Mouse (Mus musculus): ENCODE measurements around the gene Jam2. TPM values are rescaled to one million over a fixed set of nuclear protein-coding genes. Genes with fewer than 3 reads are reported as not detected.

Jam2 gene
- polyA plus RNA-seq, 1 experiment, result not detected

DNA sequence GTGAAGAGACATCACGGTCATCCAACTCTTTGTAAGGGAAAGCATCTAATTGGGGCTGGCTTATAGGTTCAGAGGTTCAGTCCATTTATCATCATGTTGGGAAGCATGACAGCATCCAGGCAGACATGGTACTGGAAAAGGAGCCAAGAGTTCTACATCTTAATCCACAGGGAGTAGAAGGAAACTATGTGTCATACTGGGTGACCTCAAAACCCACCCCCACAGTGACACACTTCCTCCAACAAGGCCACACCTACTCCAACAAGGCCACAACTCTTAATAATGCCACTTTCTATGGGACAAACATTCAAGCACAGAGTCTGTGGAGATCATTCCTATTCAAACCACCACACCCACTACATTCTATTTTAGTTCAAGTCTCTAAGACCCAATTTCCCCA is 36.3 kb downstream of the Jam2 start:
- no peak for TF ChIP-seq GATA1 (IDR thresholded peaks at IDR 0.05; ENCODE audit: low read length)

DNA sequence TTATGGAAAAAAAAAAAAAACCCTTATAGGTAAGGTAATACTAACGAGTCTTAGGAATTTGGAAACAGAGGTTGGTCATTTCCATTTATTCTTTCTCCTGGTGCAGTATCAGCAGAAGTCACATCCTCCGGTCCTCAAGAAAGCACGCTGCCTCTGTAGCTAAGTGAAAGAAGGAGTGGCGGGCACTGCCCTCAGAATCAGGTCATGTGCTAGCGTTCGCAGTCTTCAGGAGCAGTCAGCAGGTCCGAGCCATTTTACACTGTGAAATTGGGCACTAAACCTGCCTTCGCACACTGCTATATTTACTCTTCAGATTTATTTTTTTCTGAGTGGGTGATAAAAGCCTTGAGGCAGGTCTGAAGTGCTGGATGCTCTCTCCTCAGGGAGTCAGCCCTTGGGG is 39.9 kb downstream of the Jam2 start:
- TF ChIP-seq GATA1 (IDR thresholded peaks at IDR 0.05; ENCODE audit: low read length), result no peak

DNA sequence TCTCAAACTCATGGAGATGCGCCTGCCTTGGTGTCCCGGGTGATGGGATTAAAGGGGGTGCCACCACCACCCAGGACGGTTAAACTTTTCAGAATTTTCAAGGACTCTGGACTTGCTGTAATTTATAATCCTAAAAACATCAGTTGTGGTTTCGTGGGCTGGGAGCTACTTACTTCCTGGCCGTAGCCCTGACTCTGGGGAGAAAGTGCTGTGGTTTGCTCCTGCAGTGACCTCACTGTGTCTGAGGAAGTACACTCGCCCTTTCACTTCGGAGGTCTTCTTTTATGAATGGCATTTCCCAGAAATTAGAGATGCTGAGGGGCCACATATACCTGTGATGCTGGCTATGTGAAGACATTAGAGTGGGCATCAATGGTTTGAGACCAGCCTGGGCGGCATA is 40.6 kb downstream of the Jam2 start:
- TF ChIP-seq GATA1 (IDR thresholded peaks at IDR 0.05; ENCODE audit: low read length), result no peak

DNA sequence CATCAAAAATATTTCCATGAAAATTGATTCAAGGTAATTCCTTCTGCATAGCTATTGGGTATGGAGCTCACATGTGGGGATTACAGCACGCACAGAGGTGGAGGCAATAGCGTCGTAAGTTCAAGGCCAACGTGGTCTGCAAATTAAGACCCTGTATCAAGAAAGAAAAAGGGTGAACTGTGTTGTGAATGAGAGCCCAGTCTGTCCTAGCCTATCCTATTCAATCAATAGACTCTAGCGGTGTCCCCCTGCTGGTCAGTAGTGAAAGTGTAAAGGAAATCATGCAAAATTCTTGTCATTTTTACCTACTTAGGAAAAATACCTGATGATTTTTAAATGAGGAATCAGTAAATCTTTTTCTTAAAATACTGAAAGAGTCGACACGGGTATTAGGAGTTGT is 43.5 kb downstream of the Jam2 start:
- TF ChIP-seq GATA1 (IDR thresholded peaks at IDR 0.05; ENCODE audit: low read length), result no peak

DNA sequence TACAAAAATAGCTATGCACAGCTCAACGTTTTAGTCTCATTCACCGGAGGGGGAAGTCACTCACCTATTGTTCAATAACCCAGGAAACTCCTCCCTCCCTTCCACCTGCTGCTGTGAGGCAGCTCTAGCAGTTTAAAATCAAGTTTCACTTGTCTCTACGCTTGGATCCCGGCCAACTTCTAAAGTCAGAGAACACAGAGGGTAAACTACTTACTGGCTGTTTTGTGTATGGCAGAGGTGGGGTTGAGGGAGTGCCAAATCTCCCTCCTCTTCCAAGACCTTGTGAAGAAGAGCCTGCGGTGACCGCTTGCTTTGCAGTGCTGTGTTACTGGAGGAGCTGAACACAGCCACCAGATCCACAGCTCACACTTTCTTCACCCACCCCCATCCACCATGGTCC is 51.1 kb downstream of the Jam2 start:
- TF ChIP-seq GATA1 (IDR thresholded peaks at IDR 0.05; ENCODE audit: low read length), result no peak

DNA sequence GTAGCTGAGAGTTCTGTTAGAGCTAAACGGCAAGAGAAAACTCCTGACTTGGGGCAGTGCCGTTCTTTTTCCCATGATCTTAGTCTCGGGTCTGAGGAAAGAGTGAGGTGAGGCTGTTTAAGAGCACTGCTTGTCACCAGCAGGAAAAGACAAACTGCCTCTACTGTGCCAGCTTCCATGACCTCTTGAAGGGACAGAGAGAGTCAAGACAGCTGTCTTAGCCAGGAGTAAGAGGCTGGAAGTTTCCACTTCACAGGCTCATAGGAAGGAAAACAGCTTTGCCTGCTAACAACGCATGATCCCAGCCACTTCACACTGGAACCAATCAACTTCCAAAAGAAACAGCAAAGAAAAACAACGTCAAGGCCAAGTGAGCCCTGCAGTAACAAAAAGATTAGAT is 57.8 kb downstream of the Jam2 start:
- TF ChIP-seq GATA1 (IDR thresholded peaks at IDR 0.05; ENCODE audit: low read length), result no peak

DNA sequence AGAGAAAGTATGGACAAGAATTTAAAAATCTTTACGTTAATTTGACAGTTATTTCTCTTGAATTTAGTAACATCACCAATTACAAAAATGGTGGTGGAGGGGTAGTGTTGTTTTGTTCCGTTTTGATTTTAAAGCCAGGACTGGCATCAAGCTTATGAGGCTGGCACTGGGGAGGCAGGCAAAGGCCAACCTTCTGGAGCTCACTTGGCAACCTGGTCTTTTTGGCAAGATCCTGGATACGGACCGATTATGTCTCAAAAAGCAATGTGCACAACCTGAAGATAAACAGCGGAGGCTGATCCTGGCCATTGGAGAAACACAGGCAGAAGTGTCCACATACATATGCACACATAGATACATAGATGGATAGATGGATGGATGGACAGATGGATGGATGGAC is 58.8 kb downstream of the Jam2 start:
- TF ChIP-seq GATA1 (IDR thresholded peaks at IDR 0.05; ENCODE audit: low read length), result no peak

DNA sequence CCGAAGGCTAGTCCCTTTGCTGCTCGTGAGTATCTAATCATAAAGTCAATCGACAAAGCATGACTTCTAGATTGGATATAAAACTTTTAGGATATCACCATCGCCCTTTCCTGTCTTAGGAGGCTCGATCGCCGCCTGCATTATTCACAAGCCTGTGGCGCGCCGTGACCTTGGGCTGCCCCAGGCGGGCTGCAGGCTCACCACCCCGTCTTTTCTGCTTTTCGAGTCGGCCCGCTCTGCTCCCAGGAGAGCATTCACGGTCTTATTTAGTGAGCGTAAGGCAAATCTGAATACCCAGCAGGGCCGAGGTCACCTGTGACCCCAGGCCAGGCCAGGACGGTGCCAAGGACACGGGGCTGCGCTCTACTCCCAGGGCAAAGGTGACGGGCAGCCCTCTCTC is 60.4 kb downstream of the Jam2 start:
- no peak for TF ChIP-seq GATA1 (IDR thresholded peaks at IDR 0.05; ENCODE audit: low read length)

DNA sequence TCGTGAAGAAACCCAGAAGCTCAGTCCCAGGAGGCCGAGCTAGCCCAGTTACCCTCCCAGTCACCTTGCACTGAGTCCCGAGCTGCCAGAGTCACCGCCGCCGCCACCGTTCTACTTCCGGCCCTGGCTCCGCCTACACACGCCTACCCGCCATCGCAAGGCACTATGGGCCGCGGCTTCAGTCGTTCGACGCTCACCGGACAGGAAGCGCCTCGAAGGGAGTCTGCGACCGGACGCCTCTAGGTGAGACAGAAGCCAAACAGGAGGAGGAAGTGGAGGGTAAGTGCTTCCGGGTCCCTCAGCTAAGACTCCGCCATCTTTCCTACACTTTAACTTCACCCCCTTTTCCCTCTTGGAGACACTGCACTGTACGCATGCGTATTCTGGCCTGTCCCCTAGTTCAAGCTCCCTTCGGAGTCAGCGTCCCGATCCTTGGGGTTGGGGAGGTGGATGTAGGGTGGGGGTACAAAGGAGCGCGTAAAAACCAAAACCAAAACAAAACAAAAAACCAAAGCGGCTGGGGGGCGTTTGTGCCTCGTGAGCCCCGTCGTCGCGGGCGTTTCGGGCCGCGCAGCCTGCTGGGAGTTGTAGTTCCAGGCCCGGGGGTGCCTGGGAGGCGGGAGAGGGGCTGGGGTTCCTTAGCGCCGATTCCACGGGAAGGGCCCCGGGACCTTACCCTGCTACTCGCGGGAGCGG is 61.0 kb downstream of the Jam2 start, which contains the start of gene Gabpa:
TSS of gene Gabpa (plus strand) at position 181 of the 696 bp plus-strand sequence.
- TF ChIP-seq GATA1 (IDR thresholded peaks at IDR 0.05; ENCODE audit: low read length), result no peak

DNA sequence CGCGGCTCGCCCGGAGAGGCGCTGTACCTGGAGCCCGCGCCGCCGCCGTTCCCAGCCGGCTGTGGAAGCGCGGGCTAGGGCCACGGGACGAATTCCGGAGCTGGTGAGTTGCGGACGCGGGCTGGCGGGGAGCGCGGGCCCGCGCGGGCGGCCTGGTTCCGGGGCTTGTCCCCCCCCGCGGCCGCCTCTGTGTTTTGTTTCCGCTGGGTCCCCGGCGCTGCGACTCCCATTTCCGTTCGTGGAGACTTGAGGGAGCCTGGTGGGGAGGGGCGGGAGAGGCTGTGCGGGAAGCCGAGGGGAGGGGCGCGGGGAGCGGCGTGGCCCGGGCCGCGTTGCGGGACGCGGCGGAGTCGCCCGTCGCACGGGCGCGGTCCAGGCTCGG is 61.5 kb downstream of the Jam2 start, which contains the start of gene Atp5j:
TSS of gene Atp5j (minus strand) at position 185 of the 382 bp plus-strand sequence.
- no peak for TF ChIP-seq GATA1 (IDR thresholded peaks at IDR 0.05; ENCODE audit: low read length)

DNA sequence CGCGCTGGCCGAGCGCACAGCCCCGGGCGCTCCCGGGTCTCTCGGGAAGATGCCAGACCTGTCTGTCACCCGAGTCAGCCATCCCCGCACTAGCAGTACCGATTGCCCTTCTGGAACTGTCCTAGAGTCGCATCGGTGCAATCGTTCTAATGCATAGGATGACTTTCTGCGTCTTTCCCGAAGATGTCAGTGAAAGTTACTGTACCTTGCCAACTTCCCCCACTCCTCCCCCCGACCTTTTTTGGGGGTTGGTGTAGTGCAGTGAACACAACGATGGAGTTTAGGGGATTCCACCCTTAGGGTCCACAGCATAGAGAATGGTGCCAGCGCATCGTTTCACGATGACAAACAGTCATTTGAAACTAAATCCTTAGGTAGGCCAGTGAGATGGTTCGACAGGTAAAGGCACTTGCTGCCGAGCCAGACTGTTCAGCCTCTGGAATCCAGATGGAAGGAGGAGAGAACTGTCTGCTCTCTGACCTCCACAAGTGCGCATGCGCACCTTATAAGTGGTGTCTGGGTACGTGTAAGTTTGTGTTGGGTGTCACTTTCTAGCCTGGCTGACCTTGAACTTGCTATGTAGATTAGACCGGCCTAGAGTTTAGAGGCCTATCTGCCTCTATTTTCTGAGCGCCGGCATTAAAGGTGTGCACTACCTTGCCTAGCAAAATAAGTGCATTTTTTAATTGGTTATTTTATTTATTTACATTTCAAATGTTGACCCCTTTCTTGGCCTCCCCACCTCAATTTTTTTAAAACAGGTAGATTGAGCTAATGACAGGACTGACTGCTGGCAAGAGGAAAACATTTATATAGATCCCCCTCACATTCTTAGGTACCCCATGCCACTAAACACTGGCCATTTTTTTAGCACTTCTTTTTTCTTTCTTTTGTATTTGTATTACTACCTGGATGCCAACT is 62.2 kb downstream of the Jam2 start:
- TF ChIP-seq GATA1 (IDR thresholded peaks at IDR 0.05; ENCODE audit: low read length), result no peak

DNA sequence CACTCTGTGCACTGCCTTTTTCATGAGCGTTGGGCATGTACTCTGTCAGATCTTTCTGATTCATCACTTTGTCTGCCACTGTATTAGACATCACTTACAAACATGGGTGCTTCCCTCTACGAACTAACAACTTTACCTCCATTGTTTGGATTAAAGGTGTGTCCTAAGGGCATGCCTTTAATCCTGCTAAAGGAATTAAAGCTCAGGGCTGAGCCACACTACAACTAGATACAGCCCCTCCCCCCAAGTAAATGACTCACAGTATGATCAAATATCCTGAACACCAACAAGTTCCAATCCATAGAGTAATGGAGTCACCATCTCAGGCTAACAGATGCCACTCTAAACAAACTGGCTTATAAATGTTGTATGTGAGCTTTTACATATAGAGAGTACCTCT is 64.7 kb downstream of the Jam2 start:
- no peak for TF ChIP-seq GATA1 (IDR thresholded peaks at IDR 0.05; ENCODE audit: low read length)

DNA sequence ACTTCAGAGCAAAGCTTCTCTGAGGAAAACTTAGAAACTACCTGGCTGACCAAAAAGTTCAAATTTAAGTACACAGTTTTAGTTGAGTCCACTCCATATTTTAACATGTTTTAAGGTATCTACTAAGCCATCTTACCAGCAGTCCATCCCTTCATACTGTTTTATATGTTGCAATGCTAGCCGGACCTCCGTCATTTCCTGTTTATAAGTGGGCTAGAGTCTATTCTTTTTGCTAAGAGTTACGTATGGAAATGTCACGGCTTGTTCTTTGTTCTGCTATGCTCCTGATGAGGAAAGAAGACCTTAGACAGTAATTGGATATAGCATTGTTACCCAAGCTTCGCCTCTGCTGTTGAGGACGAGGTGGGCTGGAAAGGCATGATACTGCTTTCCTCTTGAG is 79.6 kb downstream of the Jam2 start:
- TF ChIP-seq GATA1 (IDR thresholded peaks at IDR 0.05; ENCODE audit: low read length), result no peak

DNA sequence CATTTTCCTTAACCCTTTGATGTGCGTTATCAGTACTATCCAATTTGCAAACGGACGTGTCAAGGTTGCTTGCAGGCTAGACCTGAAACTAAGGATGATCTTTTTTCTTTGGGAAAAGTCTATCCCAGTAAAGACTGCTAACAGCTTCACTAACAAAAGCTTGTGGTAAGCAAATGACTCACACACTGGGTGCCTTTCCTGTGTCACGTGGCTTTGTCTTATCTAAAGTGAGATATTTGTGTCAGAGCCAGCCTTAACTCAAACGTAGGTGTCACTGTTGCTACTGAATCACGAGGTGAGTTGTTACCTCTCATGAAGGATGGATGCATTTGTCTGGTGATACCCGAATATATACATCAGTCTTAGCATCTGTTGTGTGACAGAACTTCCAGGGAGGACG is 90.7 kb downstream of the Jam2 start:
- TF ChIP-seq GATA1 (IDR thresholded peaks at IDR 0.05; ENCODE audit: low read length), result no peak

DNA sequence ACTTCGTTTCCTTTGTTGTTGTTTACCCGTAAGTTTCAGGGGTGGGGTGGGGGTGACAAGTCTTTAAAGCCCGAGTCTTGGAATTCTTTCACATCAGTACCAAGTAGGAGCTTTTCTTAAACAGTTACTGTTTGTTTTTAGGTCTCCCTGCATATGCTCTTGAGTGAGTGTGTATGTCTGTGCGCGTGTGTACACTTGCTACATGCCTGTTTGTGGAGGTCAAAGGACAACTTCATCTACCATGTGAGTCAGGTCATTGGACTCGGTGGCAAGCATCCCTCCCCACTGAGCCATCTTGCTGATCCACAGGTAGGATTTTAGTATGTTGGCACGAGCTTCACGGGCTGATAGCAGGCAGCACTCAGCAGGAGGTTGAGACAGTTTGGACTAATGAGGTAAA is 99.9 kb downstream of the Jam2 start:
- TF ChIP-seq GATA1 (IDR thresholded peaks at IDR 0.05; ENCODE audit: low read length), result no peak

DNA sequence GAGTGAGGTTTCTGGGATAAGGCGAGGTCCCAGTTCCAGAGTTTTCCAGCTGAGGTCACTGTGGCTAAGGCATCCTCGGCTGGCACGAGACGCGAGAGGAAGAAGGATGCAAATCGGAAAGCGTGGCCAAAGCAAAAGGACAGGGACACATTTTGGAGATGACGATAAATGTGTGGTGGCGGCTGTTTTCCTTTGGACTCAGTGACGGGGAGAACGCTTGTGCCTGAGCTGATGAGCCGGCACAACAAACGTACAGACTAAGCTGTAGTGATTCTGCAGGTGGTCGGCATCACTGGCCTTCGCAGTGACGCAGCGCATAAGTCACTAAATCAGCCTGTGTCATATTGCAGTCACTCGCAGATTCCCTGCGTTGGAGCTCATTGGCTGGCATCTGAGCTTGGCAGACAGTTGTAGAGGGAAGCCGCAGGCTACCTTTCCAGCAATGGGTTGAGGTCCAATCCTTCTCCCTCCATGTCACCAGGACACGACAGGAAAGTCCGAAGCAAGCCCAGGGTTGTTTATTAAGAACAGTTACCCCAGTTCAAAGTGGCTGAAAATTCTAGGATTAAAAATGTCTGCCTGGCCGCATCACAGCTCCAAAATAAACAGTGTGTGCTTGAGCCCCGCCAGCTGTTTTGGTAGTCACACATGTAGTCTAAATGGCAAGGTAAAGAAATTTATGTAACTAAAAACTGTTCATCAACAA is 101.2 kb downstream of the Jam2 start:
- TF ChIP-seq GATA1 (IDR thresholded peaks at IDR 0.05; ENCODE audit: low read length), result no peak

Other genes with a start within 250 kb of the Jam2 start
- gene Mrpl39, start 38.4 kb upstream of the Jam2 start, polyA plus RNA-seq (2012), result 136 and 226 TPM in 2 replicates
- gene Gabpa, start 60.8 kb downstream of the Jam2 start, polyA plus RNA-seq (2012), result 3.4 and 4.7 TPM in 2 replicates
- gene Atp5j, start 61.5 kb downstream of the Jam2 start, polyA plus RNA-seq (2012), result 71.3 and 96.8 TPM in 2 replicates